Mouse (Mus musculus): ENCODE measurements around the gene Vmp1. TPM values are rescaled to one million over a fixed set of nuclear protein-coding genes. Genes with fewer than 3 reads are reported as not detected.

Vmp1 gene
- polyA plus RNA-seq, 2 experiments: 49.5 to 98.3 TPM

- H3K9me3 ChIP-seq (ENCODE audit: control insufficient read depth, low read length): no peaks in the 10 kb centered on the region
- H3K27me3 ChIP-seq (ENCODE audit: control insufficient read depth, insufficient read depth, low read length): no peaks in the 10 kb centered on the region
- peak overlapping the region; percentile 76 for H3K4me2 ChIP-seq (replicated peaks; ENCODE audit: low read depth, low read length, severe bottlenecking)
- peak overlapping the region; percentile 88 for H3K27ac ChIP-seq (replicated peaks; ENCODE audit: low read depth, low read length)
- TF ChIP-seq POLR2A (IDR thresholded peaks at IDR 0.05; ENCODE audit: borderline replicate concordance, extremely low read depth, insufficient read depth, insufficient read length): no peak
- H3K4me3 ChIP-seq (replicated peaks; ENCODE audit: low read length): peak overlapping the region; percentile 83
- ATAC-seq (ENCODE audit: low FRiP score, low read depth): no peak
- peak overlapping the region; percentile 78 for H3K9ac ChIP-seq (ENCODE audit: low read depth, low read length, severe bottlenecking)
- peaks cover 14% of the 10 kb centered on the region for H3K4me1 ChIP-seq (ENCODE audit: control insufficient read depth, insufficient read depth, low read length)
- DNase-seq (ENCODE audit: low spot score): no peak
- peaks cover 13% of the 10 kb centered on the region for H3K36me3 ChIP-seq (ENCODE audit: control insufficient read depth, insufficient read depth, low read length)
- 6% methylated on average over 20 of the region's 20 CpGs for WGBS
Observed at GRCm38 (mm10) chr11:86684126-86685012, 733 bp upstream of the Vmp1 start.

- H3K9me3 ChIP-seq (ENCODE audit: control insufficient read depth, low read length): no peaks in the 10 kb centered on the region
- peak overlapping the region; percentile 76 for H3K4me2 ChIP-seq (replicated peaks; ENCODE audit: low read depth, low read length, severe bottlenecking)
- H3K4me3 ChIP-seq (replicated peaks; ENCODE audit: low read length): peak overlapping the region; percentile 83
- no peak for TF ChIP-seq POLR2A (IDR thresholded peaks at IDR 0.05; ENCODE audit: borderline replicate concordance, extremely low read depth, insufficient read depth, insufficient read length)
- peaks cover 14% of the 10 kb centered on the region for H3K4me1 ChIP-seq (ENCODE audit: control insufficient read depth, insufficient read depth, low read length)
- DNase-seq (ENCODE audit: low spot score) (no peak), ATAC-seq (ENCODE audit: low FRiP score, low read depth) (no peak)
- peak overlapping the region; percentile 78 for H3K9ac ChIP-seq (ENCODE audit: low read depth, low read length, severe bottlenecking)
- no peak overlapping the region for H3K27ac ChIP-seq (replicated peaks; ENCODE audit: low read depth, low read length)
- peaks cover 5% of the 10 kb centered on the region for H3K36me3 ChIP-seq (ENCODE audit: control insufficient read depth, insufficient read depth, low read length)
- H3K27me3 ChIP-seq (ENCODE audit: control insufficient read depth, insufficient read depth, low read length): no peaks in the 10 kb centered on the region
- 34% methylated on average over 7 of the region's 7 CpGs for WGBS
Observed at GRCm38 (mm10) chr11:86682861-86683260, 775 bp downstream of the Vmp1 start.

- Histone ChIP-seq H3K36me3 (ENCODE audit: control insufficient read depth, insufficient read depth, low read length) (0 out of 2 replicates have a peak, but pooled peaks cover under 1% of the 10 kb centered on the region), H3K4me2 (replicated peaks; ENCODE audit: low read depth, low read length, severe bottlenecking) (no peak overlapping the region), H3K4me3 (replicated peaks; ENCODE audit: low read length) (no peak overlapping the region), H3K9ac (ENCODE audit: low read depth, low read length, severe bottlenecking) (no peak overlapping the region), H3K27me3 (ENCODE audit: control insufficient read depth, insufficient read depth, low read length) (no peaks in the 10 kb centered on the region), H3K4me1 (ENCODE audit: control insufficient read depth, insufficient read depth, low read length) (peaks cover 14% of the 10 kb centered on the region), H3K27ac (replicated peaks; ENCODE audit: low read depth, low read length) (no peak overlapping the region), H3K9me3 (ENCODE audit: control insufficient read depth, low read length) (no peaks in the 10 kb centered on the region)
- no peak for TF ChIP-seq POLR2A (IDR thresholded peaks at IDR 0.05; ENCODE audit: borderline replicate concordance, extremely low read depth, insufficient read depth, insufficient read length)
- DNase-seq (ENCODE audit: low spot score) (no peak), ATAC-seq (ENCODE audit: low FRiP score, low read depth) (no peak)
- WGBS: 90% methylated on average over 3 of the region's 3 CpGs
Observed at GRCm38 (mm10) chr11:86681423-86681822, 2.2 kb downstream of the Vmp1 start.

GRCm38 (mm10) chr11:86680729-86681128 lies 2.9 kb downstream of the Vmp1 start:
- no peak for TF ChIP-seq POLR2A (IDR thresholded peaks at IDR 0.05; ENCODE audit: borderline replicate concordance, extremely low read depth, insufficient read depth, insufficient read length)
- no peaks in the 10 kb centered on the region for H3K9me3 ChIP-seq (ENCODE audit: control insufficient read depth, low read length)
- 0 out of 2 replicates have a peak, but pooled peaks cover 3% of the 10 kb centered on the region for H3K36me3 ChIP-seq (ENCODE audit: control insufficient read depth, insufficient read depth, low read length)
- DNase-seq (ENCODE audit: low spot score) (no peak), ATAC-seq (ENCODE audit: low FRiP score, low read depth) (no peak)
- H3K27ac ChIP-seq (replicated peaks; ENCODE audit: low read depth, low read length): no peak overlapping the region
- no peak overlapping the region for H3K9ac ChIP-seq (ENCODE audit: low read depth, low read length, severe bottlenecking)
- peaks cover 14% of the 10 kb centered on the region for H3K4me1 ChIP-seq (ENCODE audit: control insufficient read depth, insufficient read depth, low read length)
- H3K27me3 ChIP-seq (ENCODE audit: control insufficient read depth, insufficient read depth, low read length): no peaks in the 10 kb centered on the region
- WGBS: 93% methylated on average over 3 of the region's 3 CpGs
- H3K4me3 ChIP-seq (replicated peaks; ENCODE audit: low read length): no peak overlapping the region
- no peak overlapping the region for H3K4me2 ChIP-seq (replicated peaks; ENCODE audit: low read depth, low read length, severe bottlenecking)

GRCm38 (mm10) chr11:86678957-86679356 lies 4.7 kb downstream of the Vmp1 start:
- ATAC-seq (ENCODE audit: low FRiP score, low read depth) (no peak), DNase-seq (ENCODE audit: low spot score) (no peak)
- 88% methylated on average over 5 of the region's 5 CpGs for WGBS
- H3K4me2 ChIP-seq (replicated peaks; ENCODE audit: low read depth, low read length, severe bottlenecking): no peak overlapping the region
- H3K9me3 ChIP-seq (ENCODE audit: control insufficient read depth, low read length): no peaks in the 10 kb centered on the region
- no peak overlapping the region for H3K27ac ChIP-seq (replicated peaks; ENCODE audit: low read depth, low read length)
- no peak for TF ChIP-seq POLR2A (IDR thresholded peaks at IDR 0.05; ENCODE audit: borderline replicate concordance, extremely low read depth, insufficient read depth, insufficient read length)
- H3K9ac ChIP-seq (ENCODE audit: low read depth, low read length, severe bottlenecking): no peak overlapping the region
- H3K4me1 ChIP-seq (ENCODE audit: control insufficient read depth, insufficient read depth, low read length): peaks cover 5% of the 10 kb centered on the region
- H3K36me3 ChIP-seq (ENCODE audit: control insufficient read depth, insufficient read depth, low read length): 0 out of 2 replicates have a peak, but pooled peaks cover 3% of the 10 kb centered on the region
- H3K4me3 ChIP-seq (replicated peaks; ENCODE audit: low read length): no peak overlapping the region
- H3K27me3 ChIP-seq (ENCODE audit: control insufficient read depth, insufficient read depth, low read length): no peaks in the 10 kb centered on the region
